Mouse (Mus musculus) kidney, adult 2 months (tissue): ENCODE measurements around the gene Edn2.

Source experiments
- CTCF ChIP-seq: fragments of 200-500 bp; conservative IDR thresholded peaks from 2 replicates; pipeline ENCODE4 v1.5.1; 2011; ENCODE audit warnings: low read depth, mild to moderate bottlenecking, control low read depth, low read length, moderate library complexity, mixed read lengths; ENCODE audit not compliant: insufficient read depth, insufficient read length
- POLR2A ChIP-seq: fragments of 200-500 bp; IDR thresholded peaks from one replicate; pipeline ENCODE4 v1.6.1; 2011; ENCODE audit warnings: low read depth, low read length, control low read depth

GRCm38 (mm10) chr4:120164316-120164715 lies 3.3 kb downstream of the Edn2 start:
- no peak for TF ChIP-seq CTCF
- no peak for TF ChIP-seq POLR2A
